Mouse (Mus musculus): Measurements from ENCODE around the gene Zfp362. TPM values are rescaled to one million over a fixed set of nuclear protein-coding genes. Genes with fewer than 3 reads are reported as not detected.

Zfp362 gene
- total and polyA plus RNA-seq, 3 experiments = 9.7 to 70.1 (median 16.1) TPM

- Histone ChIP-seq H3K4me1 (ENCODE audit: control insufficient read depth in 1 of 2, insufficient read depth in 2 of 2) (peaks cover 14 to 25% of the 10 kb centered on the region in 2 experiments), H3K9ac (ENCODE audit: insufficient read depth, low read depth) (no peak overlapping the region), H3K4me3 (replicated peaks in 1 of 3; ENCODE audit: low read depth in 2 of 3, low read length in 2 of 3, poor library complexity in 1 of 3) (no peak overlapping the region), H3K27me3 (replicated peaks) (no peaks in the 10 kb centered on the region), H3K79me2 (replicated peaks; ENCODE audit: control insufficient read depth, extremely low read depth, insufficient read depth, poor library complexity, severe bottlenecking) (no peaks in the 10 kb centered on the region), H3K36me3 (replicated peaks in 1 of 2; ENCODE audit: control insufficient read depth in 1 of 2, insufficient read depth in 1 of 2, low read length in 1 of 2) (no peaks in the 10 kb centered on the region), H3K27ac (ENCODE audit: insufficient read depth, low read depth) (no peak overlapping the region), H3K9me3 (replicated peaks; ENCODE audit: low read length) (no peaks in the 10 kb centered on the region), H3K4me2 (ENCODE audit: insufficient read depth, low read depth, poor library complexity, severe bottlenecking) (no peak overlapping the region)
- no peak for TF ChIP-seq CHD2 (IDR thresholded peaks at IDR 0.05; ENCODE audit: low read length)
- no peak for TF ChIP-seq E2F4 (IDR thresholded peaks at IDR 0.05; ENCODE audit: insufficient replicate concordance, low read depth, low read length)
- no peak for TF ChIP-seq RAD21 (IDR thresholded peaks at IDR 0.05; ENCODE audit: low read depth, low read length)
- no peak for TF ChIP-seq NELFE (IDR thresholded peaks at IDR 0.05; ENCODE audit: low read depth, low read length)
- TF ChIP-seq ZC3H11A (IDR thresholded peaks at IDR 0.05; ENCODE audit: low read depth, low read length) = no peak
- TF ChIP-seq ETS1 (conservative IDR thresholded peaks at IDR 0.05; ENCODE audit: low read depth, low read length) = no peak
- no peak for TF ChIP-seq JUN (IDR thresholded peaks at IDR 0.05; ENCODE audit: insufficient read depth, low read depth, low read length)
- no peak for TF ChIP-seq POLR2AphosphoS2 (IDR thresholded peaks at IDR 0.05; ENCODE audit: low read depth, low read length)
- no peak for TF ChIP-seq ZMIZ1 (IDR thresholded peaks at IDR 0.05; ENCODE audit: low read depth, low read length)
- no peak for TF ChIP-seq KAT2A (IDR thresholded peaks at IDR 0.05; ENCODE audit: insufficient replicate concordance, low read length)
- TF ChIP-seq MAZ (IDR thresholded peaks at IDR 0.05; ENCODE audit: low read depth, low read length) = no peak
- TF ChIP-seq SIN3A (IDR thresholded peaks at IDR 0.05; ENCODE audit: low read length) = no peak
- no peak for TF ChIP-seq IRF4 (IDR thresholded peaks at IDR 0.05; ENCODE audit: low read depth, low read length)
- no peak for TF ChIP-seq SMC3 (IDR thresholded peaks at IDR 0.05; ENCODE audit: low read depth, low read length)
- TF ChIP-seq ZNF384 (IDR thresholded peaks at IDR 0.05; ENCODE audit: low read depth, low read length) = no peak
- no peak for DNase-seq (ENCODE audit: extremely low read depth)
- dilution Hi-C loops (cut with MboI; ENCODE audit: extremely low pct_ligation_motif_present, extremely low pct_unique_long_range_greater_than_20kb, low sequenced_read_pairs) (no loop called here), in situ Hi-C loops (cut with MboI; ENCODE audit: low pct_ligation_motif_present, low pct_unique_long_range_greater_than_20kb, low sequenced_read_pairs) (no loop called here)
Observed at GRCm38 (mm10) chr4:128844566-128844965, 38.7 kb upstream of the Zfp362 start.

- H3K4me3 ChIP-seq (replicated peaks in 1 of 3; ENCODE audit: low read depth in 2 of 3, low read length in 2 of 3, poor library complexity in 1 of 3) = no peak overlapping the region
Observed at GRCm38 (mm10) chr4:128841259-128841658, 35.4 kb upstream of the Zfp362 start.

More at GRCm38 (mm10) chr4:128841259-128841658, 35.4 kb upstream of the Zfp362 start:
- in situ Hi-C loops (cut with MboI; ENCODE audit: low pct_ligation_motif_present, low pct_unique_long_range_greater_than_20kb, low sequenced_read_pairs) (no loop called here), dilution Hi-C loops (cut with MboI; ENCODE audit: extremely low pct_ligation_motif_present, extremely low pct_unique_long_range_greater_than_20kb, low sequenced_read_pairs) (no loop called here)
- TF ChIP-seq MXI1 (IDR thresholded peaks at IDR 0.05; ENCODE audit: low read depth, low read length) (no peak), ETS1 (conservative IDR thresholded peaks at IDR 0.05; ENCODE audit: low read depth, low read length) (no peak), MAX (IDR thresholded peaks at IDR 0.05; ENCODE audit: low read length) (no peak), USF1 (IDR thresholded peaks at IDR 0.05; ENCODE audit: low read depth, low read length) (peak; percentile 69), CHD2 (IDR thresholded peaks at IDR 0.05; ENCODE audit: low read length) (no peak), ZMIZ1 (IDR thresholded peaks at IDR 0.05; ENCODE audit: low read depth, low read length) (no peak), USF2 (conservative IDR thresholded peaks at IDR 0.05; ENCODE audit: low read depth, low read length) (peak; percentile 59), GABPA (IDR thresholded peaks at IDR 0.05; ENCODE audit: insufficient replicate concordance, low read depth, low read length) (no peak)
- no peak overlapping the region for H3K9ac ChIP-seq (ENCODE audit: insufficient read depth, low read depth)
- H3K4me2 ChIP-seq (ENCODE audit: insufficient read depth, low read depth, poor library complexity, severe bottlenecking) = peak overlapping the region; percentile 74
- H3K4me1 ChIP-seq (ENCODE audit: control insufficient read depth in 1 of 2, insufficient read depth in 2 of 2) = peaks cover 13 to 31% of the 10 kb centered on the region in 2 experiments
- no peaks in the 10 kb centered on the region for H3K36me3 ChIP-seq (replicated peaks in 1 of 2; ENCODE audit: control insufficient read depth in 1 of 2, insufficient read depth in 1 of 2, low read length in 1 of 2)
- no peaks in the 10 kb centered on the region for H3K27me3 ChIP-seq (replicated peaks)
- H3K27ac ChIP-seq (ENCODE audit: insufficient read depth, low read depth) = no peak overlapping the region
- no peaks in the 10 kb centered on the region for H3K79me2 ChIP-seq (replicated peaks; ENCODE audit: control insufficient read depth, extremely low read depth, insufficient read depth, poor library complexity, severe bottlenecking)
- DNase-seq (ENCODE audit: extremely low read depth) = no peak
- H3K9me3 ChIP-seq (replicated peaks; ENCODE audit: low read length) = no peaks in the 10 kb centered on the region
